In the genomic region with DNA sequence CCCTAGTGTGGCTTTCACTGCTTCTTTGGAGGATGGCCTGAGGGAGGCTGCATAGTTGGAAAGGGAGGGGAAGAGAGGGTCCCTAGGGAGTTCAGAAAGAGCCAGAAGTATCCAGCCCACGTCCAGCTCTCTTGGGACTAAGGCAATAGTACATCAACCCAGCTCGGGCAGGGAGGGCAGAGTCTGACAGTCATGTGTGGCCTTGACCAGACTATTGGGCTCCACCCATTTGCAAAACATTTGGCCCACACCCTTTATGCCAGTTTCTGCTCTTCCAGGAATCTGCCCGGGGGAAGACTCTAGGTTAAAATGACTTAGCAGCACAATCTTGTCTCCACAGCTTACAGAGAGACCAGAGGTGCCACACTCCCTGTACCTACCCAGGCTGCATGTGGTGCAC, we compare ENCODE assay signal across 19 mouse cellular contexts. TPM values are rescaled to one million over a fixed set of nuclear protein-coding genes. Genes with fewer than 3 reads are reported as not detected.
DNase-seq lines count a peak whose midpoint lies in the region; ATAC-seq and TF ChIP-seq lines count a peak whose summit lies in the region.
"Had no signal": no experiment of that assay in that cellular context is flagged by ENCODE, and none has a peak within 500 bp of the region (broad histone marks: within the 10 kb centered on the region; RNA-seq: fewer than 3 reads in every experiment).

No protein-coding gene starts in this region.

- TF ChIP-seq POLR2A in liver, adult 2 months (IDR thresholded peaks at IDR 0.05; ENCODE audit: extremely low read depth, insufficient read depth, low read length), result no peak

- no peak for TF ChIP-seq EP300 in liver, postnatal 0 days (IDR thresholded peaks at IDR 0.05; ENCODE audit: low read depth)

- no peaks in the 10 kb centered on the region for H3K79me3 ChIP-seq in C2C12 (ENCODE audit: low read depth)

- H3ac ChIP-seq in C2C12 (ENCODE audit: control insufficient read depth, insufficient read length, low read depth), result no peak overlapping the region

- no peaks in the 10 kb centered on the region for H3K4me1 ChIP-seq in liver, adult 2 months (ENCODE audit: control insufficient read depth, insufficient read depth, low read length)
- H3K4me1 ChIP-seq in liver, postnatal 0 days (ENCODE audit: insufficient read depth), result no peaks in the 10 kb centered on the region
- H3K4me1 ChIP-seq in brown adipose tissue, adult 24 weeks (ENCODE audit: control insufficient read depth, insufficient read depth, insufficient read length, low read length), result peaks cover 5% of the 10 kb centered on the region; the same call in 1 of the 2 replicates
- H3K4me1 ChIP-seq: liver, embryonic 15.5 days had no signal

- H3K4me2 ChIP-seq in liver, postnatal 0 days (ENCODE audit: low read depth, low read length), result no peak overlapping the region
- H3K4me2 ChIP-seq: embryonic facial prominence, embryonic 13.5 days; limb, embryonic 12.5 days; liver, embryonic 15.5 days; midbrain, embryonic 12.5 days had no signal

- no peak overlapping the region for H3K9ac ChIP-seq in liver, adult 2 months (ENCODE audit: low read depth, low read length)
- no peak overlapping the region for H3K9ac ChIP-seq in liver, postnatal 0 days (replicated peaks)
- H3K9ac ChIP-seq: embryonic facial prominence, embryonic 13.5 days; limb, embryonic 12.5 days; liver, embryonic 15.5 days; midbrain, embryonic 12.5 days had no signal

- no peaks in the 10 kb centered on the region for H3K9me3 ChIP-seq in liver, postnatal 0 days (ENCODE audit: low read length)
- H3K9me3 ChIP-seq: embryonic facial prominence, embryonic 13.5 days; limb, embryonic 12.5 days; liver, embryonic 15.5 days; midbrain, embryonic 12.5 days had no signal

- 18% methylated on average over 3 of the region's 3 CpGs for WGBS in liver, adult 2 months
- 55% methylated on average over 3 of the region's 3 CpGs for WGBS in liver, postnatal 0 days (ENCODE audit: insufficient replicate concordance)

- peak; percentile 70 for DNase-seq in liver, adult 2 months (ENCODE audit: extremely low read depth, low read depth, low spot score)
- DNase-seq in liver, postnatal 0 days, result no peak
- peak; percentile 79 for DNase-seq in ZHBTc4 (ENCODE audit: low read depth, low spot score)
- no peak for DNase-seq in embryo, embryonic 10 days (ENCODE audit: low spot score)
- DNase-seq in layer of hippocampus, adult 11-12 months (ENCODE audit: low spot score), result no peak
- DNase-seq: cerebellum, adult 2 months; gastrocnemius, postnatal 10 days; heart, adult 18-20 months; heart, postnatal 4 days had no signal

- H3K4me3 ChIP-seq in liver, adult 2 months (ENCODE audit: insufficient read depth, low read depth, low read length), result no peak overlapping the region
- no peak overlapping the region for H3K4me3 ChIP-seq in liver, postnatal 0 days (ENCODE audit: low read depth, low read length)
- no peak overlapping the region for H3K4me3 ChIP-seq in C2C12 (ENCODE audit: insufficient read depth, poor library complexity, severe bottlenecking)
- no peak overlapping the region for H3K4me3 ChIP-seq in brown adipose tissue, adult 24 weeks (ENCODE audit: insufficient read depth, low read depth, low read length)
- H3K4me3 ChIP-seq: embryonic facial prominence, embryonic 13.5 days; limb, embryonic 12.5 days; liver, embryonic 15.5 days; midbrain, embryonic 12.5 days had no signal

- H3K79me2 ChIP-seq in liver, adult 2 months (ENCODE audit: control insufficient read depth, insufficient read depth, low read length), result no peaks in the 10 kb centered on the region
- no peaks in the 10 kb centered on the region for H3K79me2 ChIP-seq in C2C12 (ENCODE audit: control insufficient read depth, insufficient read depth)

- H3K36me3 ChIP-seq in liver, adult 2 months (ENCODE audit: control insufficient read depth, insufficient read depth, low read length), result no peaks in the 10 kb centered on the region; the same call in 1 of the 2 replicates
- H3K36me3 ChIP-seq in liver, postnatal 0 days (replicated peaks; ENCODE audit: insufficient read depth, low read length), result peaks cover 10% of the 10 kb centered on the region; the same call in 1 of the 2 replicates
- no peaks in the 10 kb centered on the region for H3K36me3 ChIP-seq in C2C12 (ENCODE audit: control insufficient read depth, insufficient read depth)
- H3K36me3 ChIP-seq: embryonic facial prominence, embryonic 13.5 days; limb, embryonic 12.5 days; liver, embryonic 15.5 days; midbrain, embryonic 12.5 days had no signal

- no peak overlapping the region for H3K27ac ChIP-seq in liver, adult 2 months (replicated peaks; ENCODE audit: insufficient read depth, low read depth, low read length)
- no peak overlapping the region for H3K27ac ChIP-seq in liver, postnatal 0 days (ENCODE audit: low read depth)
- H3K27ac ChIP-seq in brown adipose tissue, adult 24 weeks (replicated peaks; ENCODE audit: low read depth, low read length), result peak overlapping the region; percentile 57
- H3K27ac ChIP-seq: embryonic facial prominence, embryonic 13.5 days; hindbrain, postnatal 0 days; kidney, postnatal 0 days; limb, embryonic 12.5 days; liver, embryonic 15.5 days; midbrain, embryonic 12.5 days had no signal

- no peak for TF ChIP-seq CTCF in liver, adult 2 months (IDR thresholded peaks at IDR 0.05; ENCODE audit: low read depth, low read length)
- TF ChIP-seq CTCF in liver, postnatal 0 days (IDR thresholded peaks at IDR 0.05; ENCODE audit: low read depth), result no peak
- TF ChIP-seq CTCF in C2C12 (IDR thresholded peaks at IDR 0.05; ENCODE audit: control insufficient read depth, insufficient read depth, insufficient read length), result no peak

- no peaks in the 10 kb centered on the region for H3K27me3 ChIP-seq in liver, adult 2 months (ENCODE audit: control insufficient read depth, insufficient read depth, low read length)
- H3K27me3 ChIP-seq in liver, postnatal 0 days (ENCODE audit: insufficient read depth, low read length), result no peaks in the 10 kb centered on the region
- no peaks in the 10 kb centered on the region for H3K27me3 ChIP-seq in C2C12 (ENCODE audit: control insufficient read depth, insufficient read depth, insufficient read length)
- H3K27me3 ChIP-seq: embryonic facial prominence, embryonic 13.5 days; limb, embryonic 12.5 days; liver, embryonic 15.5 days; midbrain, embryonic 12.5 days had no signal

- no peak for ATAC-seq in liver, postnatal 0 days
- ATAC-seq: CD4-positive, CD25-positive, alpha-beta regulatory T cell, adult 4 months; hindbrain, postnatal 0 days had no signal

TF ChIP-seq in C2C12, 6 proteins besides CTCF, POLR2A, EP300 and RAD21:
- TF ChIP-seq MYOG (IDR thresholded peaks at IDR 0.05; ENCODE audit: control insufficient read depth, extremely low read depth, insufficient read length) (no peak), MAX (IDR thresholded peaks at IDR 0.05) (peak; percentile 10), USF1 (IDR thresholded peaks at IDR 0.05; ENCODE audit: low read depth) (peak; percentile 24), MYOD1 (IDR thresholded peaks at IDR 0.05; ENCODE audit: control insufficient read depth, insufficient read length, low read depth) (no peak), CEBPB (IDR thresholded peaks at IDR 0.05; ENCODE audit: low read depth) (no peak), FOSL1 (IDR thresholded peaks at IDR 0.05; ENCODE audit: insufficient read depth, low read length, poor library complexity, severe bottlenecking) (no peak)

RNA-seq across cellular contexts. Expression of gene Sh3tc1, which starts 29.3 kb away (rescaled TPM):
- total RNA-seq in liver, adult 2 months (2014; rRNA removed), result 4.8 and 5.2 TPM in 2 replicates
- polyA plus RNA-seq in liver, adult 2 months (2012; rRNA removed), result 2.1 and 3.0 TPM in 2 replicates
- polyA plus RNA-seq in liver, postnatal 0 days (2015; fragmentation: Nextera tagmentation; extraction: Ambion mirVana), result 3.4 and 3.5 TPM in 2 replicates
- 0.20 TPM for polyA plus RNA-seq in C2C12 (2012; fragmentation: generic; extraction: Trizol)
- 16.6 and 17.9 TPM in 2 replicates for polyA plus RNA-seq in brown adipose tissue, adult 24 weeks (2012; ENCODE audit: insufficient read depth, insufficient read length, missing spikeins)
- total RNA-seq: MEL had no signal

RNA-seq across cellular contexts. Expression of gene Htra3, which starts 30.9 kb away (rescaled TPM):
- total RNA-seq in liver, adult 2 months (2014; rRNA removed), result 0.83 and 1.2 TPM in 2 replicates
- polyA plus RNA-seq in liver, adult 2 months (2012; rRNA removed), result 0.97 and 1.3 TPM in 2 replicates
- 2.3 and 2.6 TPM in 2 replicates for polyA plus RNA-seq in liver, postnatal 0 days (2015; fragmentation: Nextera tagmentation; extraction: Ambion mirVana)
- polyA plus RNA-seq in C2C12 (2012; fragmentation: generic; extraction: Trizol), result 12.0 TPM
- polyA plus RNA-seq in brown adipose tissue, adult 24 weeks (2012; ENCODE audit: insufficient read depth, insufficient read length, missing spikeins), result 60.4 and 62.3 TPM in 2 replicates
- total RNA-seq: MEL had no signal
- polyA plus RNA-seq: CD4-positive, CD25-positive, alpha-beta regulatory T cell, adult 4 months had no signal

RNA-seq across cellular contexts. Expression of gene Ablim2, which starts 47.2 kb away (rescaled TPM):
- total RNA-seq in liver, adult 2 months (2014; rRNA removed), result 1.9 and 2.3 TPM in 2 replicates
- polyA plus RNA-seq in liver, adult 2 months (2012; rRNA removed), result 3.5 and 5.9 TPM in 2 replicates
- polyA plus RNA-seq in liver, postnatal 0 days (2015; fragmentation: Nextera tagmentation; extraction: Ambion mirVana), result 0.33 and 0.45 TPM in 2 replicates
- 0.08 TPM for polyA plus RNA-seq in C2C12 (2012; fragmentation: generic; extraction: Trizol)
- polyA plus RNA-seq in brown adipose tissue, adult 24 weeks (2012; ENCODE audit: insufficient read depth, insufficient read length, missing spikeins), result 4.6 and 7.5 TPM in 2 replicates
- total RNA-seq: MEL had no signal

Comparison
In these comparisons a context has a peak if more than half of its experiments do, and no peak if none do; other contexts are left out.
1. DNase-seq: peak in liver, adult 2 months (single experiment) and ZHBTc4 (single experiment); none in liver, postnatal 0 days (single experiment), embryo, embryonic 10 days (single experiment) and layer of hippocampus, adult 11-12 months (single experiment).